Mouse (Mus musculus): ENCODE measurements at regions not wholly inside any gene's neighbourhood (a gene's known extent, or its start where the extent isn't known, plus 50 kb on each side); places are given as distances from the start of the nearest gene placed in this dataset.

DNA sequence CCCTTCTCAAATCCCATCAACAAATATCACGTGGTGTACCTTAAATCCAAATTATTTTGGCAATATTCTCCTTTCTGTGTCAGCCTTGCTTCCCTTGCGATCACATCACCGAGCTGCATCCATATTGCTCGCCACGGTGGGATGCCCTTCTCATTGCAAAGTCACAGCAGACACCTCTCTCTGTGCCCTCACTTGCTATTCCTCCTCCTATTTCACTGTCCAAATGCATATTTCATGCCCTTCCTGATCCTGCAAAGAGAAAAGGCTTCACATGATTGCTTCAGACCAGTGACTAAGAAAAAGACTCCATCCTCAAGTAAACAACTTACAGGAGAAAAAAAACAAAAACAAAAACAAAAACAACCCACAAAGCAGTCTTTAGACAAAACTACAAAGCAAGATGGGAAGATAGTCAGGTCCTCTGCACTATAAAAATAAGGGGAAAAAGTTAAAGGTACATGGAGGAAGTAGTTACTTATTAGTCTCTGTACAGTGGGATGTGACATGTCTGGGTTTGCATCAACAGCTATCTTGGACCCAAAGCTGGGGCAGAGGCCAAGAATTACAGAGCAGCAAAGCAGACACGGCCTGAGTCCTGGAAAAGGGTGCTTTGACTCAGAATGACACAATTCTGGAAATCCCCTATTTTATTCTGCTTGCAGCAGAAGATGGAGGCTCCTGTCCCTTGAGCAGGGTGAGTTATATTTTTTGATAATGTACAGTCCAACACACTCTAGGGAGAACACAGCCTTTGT is 349.3 kb downstream of the Zfp619 start:
- DNase-seq (ENCODE audit: low read depth): no peak

- no peak for DNase-seq (ENCODE audit: low read depth)
These were observed 349.9 kb downstream of the Zfp619 start for GRCm38 (mm10) chr7:39867451-39867850.

GRCm38 (mm10) chr7:39882113-39882512 is 364.5 kb downstream of the Zfp619 start:
- DNase-seq (ENCODE audit: low read depth): no peak

- no peak for DNase-seq (ENCODE audit: low read depth)
These were observed 376.8 kb downstream of the Zfp619 start for GRCm38 (mm10) chr7:39894208-39894896.

DNA sequence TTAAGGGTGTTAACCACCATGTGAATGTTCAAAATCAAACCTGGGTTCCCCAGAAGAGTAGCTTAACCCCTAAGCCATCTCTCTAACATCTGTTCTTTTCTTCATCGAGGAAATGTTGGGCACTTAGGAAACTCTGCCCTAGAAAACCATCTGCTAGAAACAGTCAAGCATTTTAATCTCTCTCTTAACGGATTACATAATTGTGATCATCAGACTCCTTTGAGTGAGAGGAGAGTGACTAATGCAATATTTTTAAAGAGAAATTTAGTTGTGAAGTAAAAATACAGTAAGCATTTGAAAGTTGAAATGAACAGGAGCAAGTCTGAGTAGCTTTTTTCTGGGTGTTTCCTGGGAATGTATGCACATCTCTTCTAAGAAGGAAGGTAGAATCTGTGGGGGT is 379.4 kb downstream of the Zfp619 start:
- no peak for DNase-seq (ENCODE audit: low read depth)

- DNase-seq (ENCODE audit: low read depth): no peak
These were observed 380.7 kb downstream of the Zfp619 start for GRCm38 (mm10) chr7:39898268-39898667.

DNA sequence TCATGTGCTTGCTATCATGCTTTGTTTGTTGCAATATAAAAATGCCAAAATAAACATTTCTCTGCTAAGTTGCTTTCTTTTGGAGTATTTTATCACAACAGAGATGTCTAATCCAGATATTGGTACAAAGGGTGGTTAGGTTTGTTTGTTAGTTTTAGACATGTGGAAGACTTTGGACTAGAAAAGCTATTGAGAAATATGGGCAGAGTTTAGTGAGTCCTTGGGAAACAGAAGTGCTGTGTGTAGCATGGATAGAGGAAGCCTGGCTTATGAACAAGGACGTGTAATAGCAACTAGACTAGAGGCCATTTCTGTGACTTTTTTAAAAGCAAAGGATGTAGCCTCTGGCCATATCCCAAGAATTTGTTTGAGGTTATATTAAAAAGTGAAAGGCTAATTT is 416.4 kb downstream of the Zfp619 start:
- no peak for DNase-seq (ENCODE audit: low read depth)

GRCm38 (mm10) chr7:39937262-39937661 is 419.7 kb downstream of the Zfp619 start:
- no peak for DNase-seq (ENCODE audit: low read depth)

- peak; percentile 9 for DNase-seq (ENCODE audit: low read depth)
These were observed 424.8 kb downstream of the Zfp619 start for GRCm38 (mm10) chr7:39942262-39942900.

DNA sequence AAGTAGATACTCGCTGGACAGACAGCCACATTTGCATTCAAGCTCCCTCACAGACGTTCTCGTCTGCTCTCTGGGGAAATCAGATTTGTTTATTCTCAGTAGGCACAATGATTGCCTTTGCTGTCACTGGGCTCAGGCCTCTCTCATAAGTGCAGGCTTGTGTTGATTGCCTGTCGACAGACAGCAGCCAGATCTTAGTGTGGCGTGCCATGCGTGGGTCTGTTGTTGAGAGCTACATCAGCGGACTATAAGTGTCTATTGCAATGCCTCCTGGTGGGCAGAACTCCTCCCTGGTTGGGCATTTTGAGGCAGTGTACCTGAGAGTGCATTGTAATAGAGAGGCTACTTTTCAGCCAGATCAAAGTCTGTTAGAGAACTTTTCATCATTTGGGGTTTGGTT is 436.5 kb downstream of the Zfp619 start:
- no peak for DNase-seq (ENCODE audit: low read depth)

DNA sequence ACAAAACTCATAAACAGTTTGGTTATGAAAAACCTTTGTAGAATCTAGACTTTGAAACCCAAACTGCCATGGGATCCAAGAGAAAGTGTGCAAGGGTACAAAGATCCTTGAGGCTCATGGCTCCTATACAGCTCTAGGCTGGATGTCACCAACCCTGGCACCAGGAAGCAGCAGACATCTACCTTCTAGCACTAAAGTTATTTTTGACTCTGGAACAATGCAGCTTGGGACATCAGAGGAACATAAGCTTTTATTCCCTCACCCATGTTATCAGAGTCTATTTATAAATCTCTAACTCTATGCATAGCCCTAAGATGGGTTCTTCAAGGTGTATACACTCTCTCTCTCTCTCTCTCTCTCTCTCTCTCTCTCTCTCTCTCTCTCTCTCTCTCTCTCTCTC is 437.4 kb downstream of the Zfp619 start:
- DNase-seq (ENCODE audit: low read depth): no peak

DNA sequence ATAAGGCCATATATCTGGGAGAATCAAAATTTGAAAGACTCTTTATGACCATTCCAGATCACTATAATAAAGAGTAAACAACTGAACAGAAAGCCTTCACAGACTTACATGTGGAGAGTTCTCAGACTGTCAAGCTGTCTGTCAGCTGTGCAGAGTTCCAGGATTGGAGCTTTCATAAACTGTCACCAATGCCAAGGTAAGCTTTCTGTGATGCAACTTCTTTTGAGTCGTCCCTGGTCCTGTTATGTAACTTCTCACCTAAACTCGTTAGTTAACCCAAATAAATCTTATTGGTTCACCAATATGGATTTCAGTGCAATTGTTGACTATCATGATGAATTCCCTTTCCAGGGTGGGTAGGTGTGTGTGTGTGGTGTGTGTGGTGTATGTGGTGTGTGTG is 460.6 kb downstream of the Zfp619 start:
- no peak for DNase-seq (ENCODE audit: low read depth)

DNA sequence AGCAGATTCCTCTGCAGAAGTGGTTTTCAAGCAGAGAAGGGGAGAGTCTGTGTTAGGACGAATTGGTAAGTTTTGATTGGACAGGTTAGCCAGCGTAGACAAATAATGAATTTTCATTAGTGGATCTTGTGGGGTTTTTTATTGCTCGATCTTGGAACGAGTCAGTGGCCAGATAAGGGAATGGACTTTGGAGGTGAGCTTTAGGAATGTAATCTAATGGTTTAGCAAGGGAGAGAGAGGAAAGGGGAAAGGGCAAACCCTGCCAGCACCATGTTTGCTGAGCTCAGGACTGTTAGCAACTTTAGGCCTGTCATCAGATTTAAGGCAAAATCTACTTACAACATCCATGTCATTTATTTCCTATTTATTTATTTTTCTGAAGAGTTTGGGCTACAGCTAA is 464.1 kb downstream of the Zfp619 start:
- DNase-seq (ENCODE audit: low read depth): no peak
